Mouse (Mus musculus): ENCODE measurements around the gene Klc4. TPM values are rescaled to one million over a fixed set of nuclear protein-coding genes. Genes with fewer than 3 reads are reported as not detected.

Gene Klc4
- total RNA-seq, 1 experiment from 2014 or later, result 32.3 TPM

DNA sequence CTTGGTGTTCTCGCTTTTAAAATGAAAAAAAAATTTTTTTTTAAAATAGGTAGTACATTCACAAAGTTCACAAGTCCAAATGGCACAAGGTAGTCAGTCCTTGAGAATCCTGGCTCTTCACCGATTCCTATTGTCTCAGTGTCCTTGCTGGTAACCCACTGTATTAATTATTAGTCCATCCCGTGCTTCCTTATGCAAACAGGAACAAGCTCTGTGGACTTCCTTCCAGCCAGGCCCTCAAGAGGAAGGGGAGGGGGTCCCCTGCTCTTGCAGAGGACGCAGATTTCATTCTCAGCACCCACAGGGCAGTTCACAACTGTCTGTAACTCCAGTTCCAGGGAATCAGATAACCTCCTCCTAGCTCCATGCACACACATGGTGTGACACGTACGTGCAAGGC, 10.2 kb upstream of the Klc4 start:
- DNase-seq, result no peak

DNA sequence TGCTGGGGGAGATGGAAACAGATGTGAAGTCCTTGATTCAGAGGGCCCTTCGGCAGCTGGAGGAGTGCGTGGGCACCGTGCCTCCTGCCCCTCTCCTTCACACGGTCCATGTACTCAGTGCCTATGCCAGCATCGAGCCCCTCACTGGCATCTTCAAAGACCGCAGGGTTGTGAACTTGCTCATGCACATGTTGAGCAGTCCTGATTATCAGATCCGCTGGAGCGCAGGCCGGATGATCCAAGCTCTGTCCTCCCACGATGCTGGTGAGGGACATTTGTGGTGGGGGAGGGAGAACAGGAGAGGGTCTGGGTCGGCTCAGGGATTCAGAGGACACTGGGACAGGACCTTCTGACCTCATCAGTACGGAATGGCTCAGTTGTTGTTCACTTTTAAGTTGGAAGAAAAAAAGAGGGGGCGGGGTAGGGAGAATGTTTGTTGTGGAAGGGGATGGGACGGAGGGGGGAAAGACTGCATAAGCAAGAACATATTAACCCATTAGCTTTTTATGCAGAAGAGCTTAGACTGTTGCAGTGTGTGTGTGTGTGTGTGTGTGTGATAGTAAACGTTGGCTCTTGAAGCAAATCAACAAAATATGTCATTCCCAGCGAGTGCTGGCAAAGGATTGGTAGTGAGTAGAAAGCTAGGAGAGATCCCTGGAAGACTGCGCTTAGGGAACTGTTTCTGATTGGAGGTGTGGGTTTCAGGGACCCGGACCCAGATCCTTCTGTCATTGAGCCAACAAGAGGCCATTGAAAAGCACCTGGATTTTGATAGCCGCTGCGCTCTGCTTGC, 6.1 kb upstream of the Klc4 start:
- DNase-seq, result no peak

DNA sequence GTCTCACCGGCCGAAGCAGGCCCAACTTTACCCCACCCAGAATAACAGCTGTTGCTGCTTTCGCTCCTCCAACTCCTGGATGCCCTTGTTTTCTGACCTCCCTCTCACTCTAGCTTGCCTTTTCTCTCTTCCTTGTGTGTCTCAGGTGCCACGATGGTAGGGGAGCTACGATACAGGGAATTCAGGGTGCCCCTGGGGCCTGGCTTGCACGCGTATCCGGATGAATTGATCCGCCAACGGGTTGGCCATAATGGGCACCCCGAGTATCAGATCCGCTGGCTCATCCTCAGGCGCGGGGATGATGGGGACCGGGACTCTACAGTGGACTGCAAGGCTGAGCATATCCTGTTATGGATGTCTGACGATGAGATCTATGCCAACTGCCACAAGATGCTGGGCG, 5.5 kb upstream of the Klc4 start:
- DNase-seq, result no peak

DNA sequence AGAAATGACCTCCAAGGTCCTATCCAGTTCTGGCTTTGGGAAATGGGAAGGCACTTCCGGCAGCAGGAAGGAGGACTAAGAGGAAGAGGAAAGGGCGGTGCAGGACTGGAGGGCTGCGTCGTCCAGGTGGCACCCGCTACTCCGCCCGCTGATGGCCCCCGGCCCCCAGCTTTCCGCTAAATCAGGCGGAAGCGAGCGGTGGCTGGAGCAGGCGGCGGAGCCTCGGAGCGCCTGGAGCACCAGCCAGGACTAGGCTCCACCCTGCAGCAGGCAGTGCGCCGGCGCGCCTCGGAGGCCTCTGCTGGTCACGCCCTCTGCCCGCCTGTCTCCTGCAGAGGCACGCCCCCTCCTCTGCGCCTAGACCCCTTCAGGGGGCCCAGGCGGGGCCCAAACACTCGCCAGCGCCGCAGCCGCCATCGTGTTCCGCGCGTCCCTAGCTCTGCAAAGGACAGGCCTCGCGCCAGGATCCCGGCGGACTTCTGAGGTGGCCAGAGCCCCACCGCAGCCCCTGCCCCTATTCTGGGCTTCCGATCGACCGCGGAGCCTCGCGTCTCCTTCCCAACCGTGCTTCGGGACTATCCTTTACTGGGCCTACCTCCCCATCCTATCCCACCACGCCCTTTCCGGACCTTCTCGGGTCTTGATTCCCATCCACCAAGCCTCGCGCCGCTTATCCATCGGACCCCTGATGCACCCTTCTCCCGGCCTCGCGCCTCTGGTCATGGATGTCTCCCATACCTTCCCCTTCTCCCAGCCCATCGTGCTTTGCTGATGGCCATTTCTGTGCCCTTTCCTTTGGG, 4.6 kb upstream of the Klc4 start, which contains the start of gene Cul7:
TSS of gene Cul7 (plus strand) at position 106 of the 800 bp plus-strand sequence.
- peak; percentile 96 for DNase-seq

DNA sequence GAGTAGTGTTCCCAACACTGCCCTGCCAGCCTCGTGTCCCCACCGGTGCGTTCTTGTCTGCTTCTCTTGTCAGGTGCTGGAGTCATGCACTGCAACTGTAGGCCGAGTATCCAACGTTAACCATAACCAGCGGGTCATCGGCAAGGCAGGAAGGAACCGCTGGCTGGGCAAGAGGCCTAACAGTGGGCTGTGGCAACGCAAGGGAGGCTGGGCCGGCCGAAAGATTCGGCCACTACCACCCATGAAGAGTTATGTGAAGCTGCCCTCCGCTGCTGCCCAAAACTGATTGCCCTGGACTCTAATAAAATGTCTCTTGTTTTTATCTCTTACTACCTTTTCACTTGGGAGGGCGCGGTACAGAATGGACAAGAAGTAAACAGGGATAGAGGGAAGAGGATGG, 4.0 kb upstream of the Klc4 start:
- peak; percentile 35 for DNase-seq

DNA sequence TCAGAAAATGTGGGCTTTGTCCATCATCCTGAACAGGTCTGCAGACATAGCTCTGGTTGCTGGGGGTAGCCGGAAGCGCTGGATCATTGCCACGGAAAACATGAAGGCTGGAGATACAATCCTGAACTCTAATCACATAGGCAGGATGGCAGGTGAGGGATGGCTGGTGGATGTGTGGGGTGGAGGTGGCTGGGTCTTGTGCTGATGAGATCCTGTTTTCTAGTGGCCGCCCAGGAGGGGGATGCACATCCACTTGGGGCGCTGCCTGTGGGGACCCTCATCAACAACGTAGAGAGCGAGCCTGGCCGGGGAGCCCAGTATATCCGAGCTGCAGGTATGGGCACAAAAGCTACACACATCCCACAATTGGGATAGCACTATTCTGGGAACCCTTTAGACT, 2.6 kb upstream of the Klc4 start:
- no peak for DNase-seq

DNA sequence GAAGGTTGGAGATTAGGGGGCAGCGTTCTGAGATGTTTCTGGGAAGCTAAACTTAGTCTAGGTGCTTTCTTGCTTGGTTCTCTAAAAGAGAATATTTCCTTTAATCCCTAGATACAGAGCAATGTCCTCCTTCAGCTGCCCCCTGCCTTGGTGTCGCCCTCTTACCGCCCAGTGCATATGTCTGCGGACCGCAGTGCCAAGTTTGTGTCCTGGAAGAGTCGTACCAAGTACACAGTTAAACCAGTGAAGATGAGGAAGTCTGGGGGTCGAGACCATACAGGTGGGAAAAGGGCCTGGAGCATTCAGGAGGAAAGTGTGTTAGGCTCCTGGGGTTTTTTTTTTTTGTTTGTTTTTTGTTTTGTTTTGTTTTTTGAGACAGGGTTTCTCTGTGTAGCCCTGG, 1.5 kb upstream of the Klc4 start:
- no peak for DNase-seq

DNA sequence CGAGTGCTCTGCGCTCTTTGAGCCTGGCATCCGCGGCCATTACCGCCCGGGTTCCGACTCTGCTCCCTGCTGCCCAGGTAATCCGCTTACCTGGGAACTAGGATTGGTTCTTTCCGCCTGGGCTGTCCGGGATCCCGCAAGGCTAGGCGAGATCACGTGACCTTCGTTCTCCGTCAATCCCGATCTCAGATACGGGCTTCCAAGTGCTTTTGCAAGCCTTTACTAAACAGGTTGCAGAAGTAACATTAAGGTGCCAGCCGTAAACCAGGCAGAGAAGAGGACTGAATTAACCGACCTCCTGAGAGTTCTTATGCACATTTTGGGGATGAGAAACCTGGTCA, 470 bp upstream of the Klc4 start:
- DNase-seq, result no peak

DNA sequence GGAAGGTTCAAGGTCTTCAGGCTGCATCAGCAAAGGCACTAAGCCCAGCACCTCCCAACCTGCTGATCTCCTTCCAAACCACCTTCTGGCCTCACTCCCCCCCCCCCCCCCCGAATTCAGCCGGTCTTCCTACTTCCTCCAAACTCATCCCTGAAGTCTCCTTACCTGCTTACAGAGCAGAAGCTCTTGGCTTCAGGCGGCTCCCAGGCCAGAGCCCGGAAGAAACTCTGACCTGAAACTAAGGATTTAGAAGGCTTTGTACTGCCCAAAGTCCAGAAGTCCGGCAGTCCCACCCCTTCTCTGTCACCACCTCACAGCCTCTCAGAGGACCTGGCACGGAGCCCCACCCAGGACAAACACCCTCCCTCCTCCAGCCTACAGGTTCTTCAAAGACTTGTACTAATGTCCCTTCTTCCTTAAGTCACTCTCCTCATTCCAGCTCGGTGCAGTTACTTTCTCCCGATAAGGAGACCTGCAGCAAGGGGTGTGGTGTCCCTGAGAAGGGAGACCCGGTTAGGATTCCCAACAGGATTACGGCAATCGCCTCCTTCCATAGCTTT, 826 bp downstream of the Klc4 start:
- peak; percentile 87 for DNase-seq

DNA sequence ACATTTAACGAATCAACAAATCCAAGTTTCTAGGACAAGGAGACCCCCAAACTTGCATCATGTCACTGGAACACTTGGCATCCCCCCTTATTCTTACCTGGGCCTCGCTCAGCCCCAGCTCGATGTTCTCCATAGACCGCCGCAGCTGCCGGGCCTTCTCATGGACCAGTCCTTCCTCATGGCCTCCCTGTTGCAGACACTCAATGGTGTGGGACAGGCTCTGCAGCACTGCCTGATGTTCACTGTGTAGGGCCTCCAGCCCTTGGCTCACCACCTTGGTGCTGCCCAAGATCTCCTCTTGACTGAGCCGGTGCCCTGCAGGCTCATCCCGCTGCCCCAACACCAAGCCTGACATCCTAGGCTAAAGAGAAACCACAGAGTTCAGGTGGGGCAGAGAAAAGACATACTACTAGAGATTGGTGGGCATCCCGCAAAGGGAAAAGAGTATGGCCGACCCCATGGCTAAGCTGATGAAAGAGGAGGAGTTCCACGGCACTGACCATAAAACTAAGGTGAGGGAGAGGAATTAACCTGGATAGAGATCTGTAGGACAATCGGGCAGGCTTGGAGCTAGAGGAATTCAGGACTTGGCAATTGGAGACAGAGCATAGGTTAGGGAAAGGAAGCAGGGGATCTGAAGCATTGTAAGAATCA, 1.5 kb downstream of the Klc4 start:
- no peak for DNase-seq

DNA sequence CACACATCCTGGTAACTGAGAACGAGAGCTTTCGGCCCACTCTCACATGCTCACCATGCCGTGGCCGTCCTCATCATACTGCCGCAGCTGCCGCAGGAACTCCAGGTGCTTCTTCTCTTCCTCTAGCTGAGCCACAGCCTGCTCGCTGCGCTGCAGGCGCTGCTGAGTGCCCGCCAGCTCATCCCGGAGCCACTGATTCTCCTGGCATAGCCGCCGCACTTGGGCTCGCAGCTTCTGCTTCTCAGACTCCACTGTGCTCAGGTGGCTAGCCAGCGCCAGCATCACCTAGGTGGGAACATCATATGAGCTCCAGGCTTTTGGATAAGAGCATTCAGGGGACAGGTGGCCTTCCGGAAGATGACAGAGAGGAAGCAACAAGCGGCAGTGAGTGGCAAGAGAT, 3.8 kb downstream of the Klc4 start:
- no peak for DNase-seq

DNA sequence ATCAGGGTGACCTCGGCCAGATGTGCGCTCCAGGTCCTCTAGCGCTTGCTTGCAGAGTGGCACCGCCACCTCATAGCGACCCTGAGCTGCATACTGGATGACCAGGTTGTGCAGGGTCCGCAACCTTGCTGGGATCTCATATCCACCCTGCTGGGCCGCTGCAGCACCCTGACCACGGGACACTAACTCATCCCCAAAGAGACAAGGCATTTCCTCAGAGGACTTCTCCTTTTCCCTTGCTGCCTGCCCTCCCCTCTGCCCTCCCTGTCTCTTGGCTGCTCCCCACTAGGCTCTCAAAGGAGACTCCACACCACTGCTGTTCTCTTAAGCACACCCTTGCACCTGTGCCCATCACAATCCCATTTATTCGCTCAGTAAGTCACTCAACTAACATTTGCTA, 5.9 kb downstream of the Klc4 start:
- DNase-seq, result no peak

DNA sequence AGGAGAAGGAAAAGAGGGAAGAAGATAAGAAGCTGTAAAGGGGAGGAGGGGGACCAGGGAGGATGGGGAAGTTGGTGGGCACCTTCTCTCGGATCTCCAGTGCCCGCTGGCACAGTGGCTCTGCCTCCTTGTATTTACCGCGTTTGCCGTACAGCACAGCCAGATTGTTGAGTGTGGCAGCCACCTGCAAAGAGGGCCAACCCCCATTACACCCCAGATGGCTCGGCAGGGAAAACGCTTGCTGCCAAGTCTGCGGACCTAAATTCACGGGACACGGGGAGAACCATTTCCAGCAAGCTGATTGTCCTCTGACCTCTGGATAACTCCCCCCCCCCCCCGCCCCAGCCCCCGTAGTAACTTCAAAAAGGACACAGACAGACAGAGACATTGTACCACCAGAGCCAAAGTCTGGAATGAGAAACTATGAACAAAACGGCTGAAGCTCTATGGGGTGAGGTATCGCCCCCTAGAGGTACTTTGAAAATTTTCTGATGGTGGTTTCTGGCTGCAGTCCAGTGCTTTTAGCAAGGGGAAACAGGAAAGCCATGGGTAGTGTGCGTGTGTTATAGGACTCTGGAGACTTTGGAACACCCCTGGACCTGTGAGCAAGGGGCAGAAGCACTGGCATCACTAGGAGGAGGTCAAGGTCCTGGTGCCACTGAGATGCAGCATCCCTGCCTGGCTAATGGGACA, 8.8 kb downstream of the Klc4 start:
- DNase-seq, result peak; percentile 77

DNA sequence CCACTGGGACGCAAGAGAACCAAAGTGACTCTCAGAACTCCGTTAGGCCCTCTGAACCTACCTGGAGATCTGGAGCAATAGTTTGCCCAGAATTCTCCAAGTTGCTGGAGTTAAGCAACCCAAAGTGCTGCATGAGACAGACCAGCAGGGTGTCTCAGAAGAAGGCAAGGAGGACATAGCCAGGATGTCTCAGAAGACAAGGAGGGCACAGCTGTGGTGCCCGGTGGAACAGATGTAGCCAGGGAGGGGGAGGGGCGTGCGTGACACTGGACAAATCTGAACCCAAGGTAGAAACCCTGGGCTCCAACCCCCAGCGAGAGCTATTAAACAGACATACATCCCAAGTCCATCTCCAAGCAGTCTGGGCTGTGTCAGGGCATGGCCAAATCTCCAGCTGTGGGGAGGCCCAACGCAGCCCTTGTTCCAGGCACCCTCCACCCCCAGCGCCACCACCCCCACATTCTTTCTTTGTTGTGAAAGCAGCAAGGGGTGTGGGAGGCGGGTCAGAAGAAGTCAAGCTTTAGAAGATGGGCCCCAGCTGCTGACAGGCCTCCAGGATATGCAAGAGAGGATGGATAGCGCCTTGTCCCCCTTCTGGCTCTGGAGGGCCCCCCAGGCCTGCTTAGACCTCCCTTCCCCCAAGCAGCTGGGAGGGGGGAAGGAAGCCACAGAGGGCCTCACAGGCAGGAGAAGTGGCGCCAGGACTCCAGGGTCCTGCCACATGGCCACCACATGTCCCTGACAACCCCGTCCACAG, 16.0 kb downstream of the Klc4 start:
- peak; percentile 45 for DNase-seq

DNA sequence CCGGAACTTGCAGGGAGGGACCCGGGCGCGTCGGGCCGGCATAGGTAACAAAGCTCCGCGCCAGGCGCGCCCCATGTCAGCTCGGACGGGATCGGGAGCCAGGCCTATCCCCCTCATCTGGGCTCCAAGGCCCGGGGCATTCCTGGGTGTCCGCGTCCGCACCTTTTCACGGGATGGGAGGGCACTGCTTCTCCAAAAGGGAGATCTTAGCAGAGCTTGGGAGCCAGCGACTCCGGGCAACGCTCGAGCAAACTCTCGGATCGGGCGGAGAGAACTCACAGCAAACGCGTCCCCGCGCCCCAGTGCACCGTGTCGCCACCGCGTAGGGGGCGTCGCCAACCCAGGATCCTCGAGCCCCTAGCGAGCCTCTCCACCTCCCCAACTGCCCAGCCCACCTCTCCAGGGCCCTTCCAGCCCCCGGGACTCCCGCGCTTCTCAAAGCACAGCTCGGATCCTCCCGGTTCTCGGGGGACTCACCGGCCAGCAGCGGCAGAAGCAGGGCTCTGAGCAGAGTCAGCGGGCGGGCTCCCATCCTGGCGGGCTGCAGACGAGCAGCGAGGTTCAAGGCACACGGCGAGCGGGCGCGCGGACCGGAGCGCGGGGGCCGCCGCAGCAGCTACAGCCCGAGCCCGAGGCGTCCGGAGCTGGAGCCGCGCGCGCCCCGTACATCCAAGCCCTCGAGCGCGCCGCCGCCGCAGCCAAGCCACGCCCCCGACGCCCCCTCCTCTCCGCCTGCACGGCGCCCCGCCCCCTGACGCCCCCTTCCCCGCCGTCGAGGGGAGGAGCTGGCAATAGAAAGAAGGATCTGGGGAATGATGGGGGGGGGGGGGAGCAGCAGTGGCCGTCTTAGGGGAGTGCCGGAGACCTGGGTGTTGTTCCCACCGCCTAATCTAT, 16.8 kb downstream of the Klc4 start, which contains the start of gene Ptk7:
TSS of gene Ptk7 (minus strand) at position 714 of the 894 bp plus-strand sequence.
- DNase-seq, result peak; percentile 80

DNA sequence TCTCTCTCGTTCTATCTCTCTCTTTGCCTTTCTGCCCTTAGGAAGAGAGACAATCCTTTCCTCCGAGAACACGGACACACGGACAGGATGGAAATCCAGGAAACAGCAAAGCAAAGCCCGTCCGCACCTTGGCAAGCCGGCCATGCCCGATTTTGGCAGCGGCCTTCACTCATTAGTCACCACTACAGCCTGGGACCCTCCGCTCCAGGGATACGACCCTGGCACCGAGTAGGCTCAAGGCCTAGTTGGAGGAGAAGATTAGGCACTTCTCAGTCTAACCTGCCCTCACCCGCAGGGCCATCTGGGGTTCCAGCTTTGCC, 17.4 kb downstream of the Klc4 start:
- no peak for DNase-seq

DNA sequence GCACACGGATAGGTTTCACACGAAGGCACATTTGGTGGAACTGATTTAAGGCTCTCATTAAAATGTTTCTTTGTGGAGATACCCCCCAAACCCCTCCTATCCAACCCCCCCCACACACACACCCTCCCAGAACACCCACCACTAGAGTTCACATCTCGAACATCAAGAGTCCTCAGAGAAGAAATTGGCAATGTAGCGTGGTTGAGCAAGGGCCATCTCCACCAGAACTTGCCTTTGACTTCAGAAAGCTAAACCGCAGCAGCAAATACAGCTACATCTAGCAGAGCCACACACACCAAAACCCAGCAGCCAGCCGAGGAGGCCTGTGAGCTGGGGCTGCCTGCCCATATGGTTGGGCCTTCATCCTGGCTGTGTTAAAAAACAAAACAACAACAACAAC, 18.4 kb downstream of the Klc4 start:
- DNase-seq, result no peak

DNA sequence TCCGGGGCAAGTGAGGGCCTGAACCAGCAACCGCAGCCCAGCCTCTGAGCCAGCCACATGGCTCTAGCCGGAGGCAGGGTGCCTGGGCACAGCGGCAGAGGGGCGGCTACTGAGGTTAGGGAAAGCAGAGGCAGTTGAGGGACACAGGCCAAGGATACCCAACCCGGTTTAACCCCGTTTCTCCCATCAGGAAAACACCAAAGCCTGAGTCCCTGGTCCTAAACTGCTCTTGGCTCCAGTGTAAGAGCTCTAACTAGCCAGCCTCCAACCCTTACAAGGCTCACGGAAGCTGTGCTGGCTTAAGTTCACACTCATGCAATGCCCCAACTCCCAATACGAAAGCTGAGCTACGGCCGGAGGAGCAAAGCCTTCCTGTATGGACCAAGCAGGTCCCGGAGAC, 21.2 kb downstream of the Klc4 start:
- no peak for DNase-seq

DNA sequence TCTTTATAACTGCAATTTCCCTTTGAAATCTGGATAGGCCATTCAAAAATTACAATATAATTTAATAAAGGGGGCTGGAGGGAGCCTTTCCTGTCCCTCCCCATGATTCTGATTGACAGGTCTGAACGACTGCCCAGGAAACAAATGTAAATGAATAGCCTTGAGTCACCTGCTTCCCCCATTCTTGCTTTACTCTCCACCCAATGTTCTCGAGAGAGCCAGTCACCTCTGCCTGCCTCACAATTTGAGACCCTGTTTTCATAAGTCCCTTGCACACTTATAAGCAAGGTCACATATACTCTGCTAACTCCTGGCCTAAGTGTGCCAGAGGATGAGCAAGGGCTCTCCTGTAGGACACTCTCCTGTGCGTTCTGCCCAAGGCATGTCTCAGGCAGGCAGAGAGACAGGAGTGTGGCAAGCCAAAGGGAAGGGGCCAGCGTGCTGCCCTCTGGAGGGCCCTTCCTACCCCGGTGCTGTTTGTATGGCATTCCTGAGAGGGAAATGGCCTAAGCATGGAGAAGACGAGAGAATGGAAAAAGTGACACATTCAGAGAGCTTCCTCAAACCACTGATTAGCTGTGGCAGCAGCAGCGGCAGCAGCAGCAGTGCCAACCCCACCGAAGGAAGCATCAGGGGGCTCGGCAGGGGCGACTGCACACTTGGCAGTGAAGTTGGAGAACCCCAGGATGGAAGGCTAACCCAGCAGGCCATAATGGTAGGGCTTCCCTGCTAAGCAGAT, 21.8 kb downstream of the Klc4 start:
- DNase-seq, result no peak

DNA sequence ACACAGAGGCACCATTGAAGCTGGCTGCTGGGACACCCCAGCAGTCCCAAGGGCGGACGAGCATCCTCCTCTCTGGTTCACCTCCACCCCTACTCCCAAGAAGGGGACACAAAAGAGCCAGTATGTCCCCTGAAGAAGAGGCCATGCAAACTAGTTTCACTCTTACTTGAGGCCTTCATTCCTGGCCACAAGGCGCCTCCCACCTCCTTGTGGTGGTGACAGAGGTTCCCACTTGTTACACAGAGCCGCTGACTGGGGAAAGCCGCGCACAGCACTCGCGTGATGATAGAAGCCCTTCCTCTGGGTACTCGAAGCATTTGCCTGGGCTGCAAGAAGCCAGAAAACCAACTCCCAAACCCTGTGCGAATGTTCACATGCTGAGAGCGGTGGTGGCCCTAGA, 23.6 kb downstream of the Klc4 start:
- DNase-seq, result no peak

All from adrenal gland, postnatal 14 days (tissue).